Mouse (Mus musculus) G1E (cell line): Measurements from ENCODE around the gene Hist2h3c2.

Experiments used
- CTCF ChIP-seq: IDR thresholded peaks from 2 replicates; pipeline ENCODE4 v1.5.1; 2012; ENCODE audit warnings: low read depth, low read length, inconsistent platforms, mixed read lengths
- POLR2AphosphoS5 ChIP-seq: IDR thresholded peaks from 2 replicates; pipeline ENCODE4 v1.6.1; 2012; ENCODE audit warnings: low read depth, low read length, inconsistent platforms; ENCODE audit not compliant: insufficient replicate concordance

- TF ChIP-seq CTCF (no peak), POLR2AphosphoS5 (no peak)
Observed at GRCm38 (mm10) chr3:96196437-96197128, 42.3 kb downstream of the Hist2h3c2 start.
